Mouse (Mus musculus): Measurements from ENCODE around the gene Zfp341. TPM values are rescaled to one million over a fixed set of nuclear protein-coding genes. Genes with fewer than 3 reads are reported as not detected.

The Zfp341 gene
- polyA plus RNA-seq, 1 experiment, result 18.7 TPM

GRCm38 (mm10) chr2:154639115-154639514 lies 26.0 kb downstream of the Zfp341 start:
- TF ChIP-seq CTCF (IDR thresholded peaks at IDR 0.05; ENCODE audit: borderline replicate concordance, extremely low read depth, insufficient read depth, insufficient read length), result no peak
- no peak for TF ChIP-seq POLR2A (IDR thresholded peaks at IDR 0.05; ENCODE audit: borderline replicate concordance, extremely low read depth, insufficient read depth, insufficient read length, poor library complexity, severe bottlenecking)
- no peak for DNase-seq (ENCODE audit: low read depth)

GRCm38 (mm10) chr2:154641176-154641575 lies 28.1 kb downstream of the Zfp341 start:
- TF ChIP-seq POLR2A (IDR thresholded peaks at IDR 0.05; ENCODE audit: borderline replicate concordance, extremely low read depth, insufficient read depth, insufficient read length, poor library complexity, severe bottlenecking), result no peak
- no peak for TF ChIP-seq CTCF (IDR thresholded peaks at IDR 0.05; ENCODE audit: borderline replicate concordance, extremely low read depth, insufficient read depth, insufficient read length)
- DNase-seq (ENCODE audit: low read depth), result no peak

DNA sequence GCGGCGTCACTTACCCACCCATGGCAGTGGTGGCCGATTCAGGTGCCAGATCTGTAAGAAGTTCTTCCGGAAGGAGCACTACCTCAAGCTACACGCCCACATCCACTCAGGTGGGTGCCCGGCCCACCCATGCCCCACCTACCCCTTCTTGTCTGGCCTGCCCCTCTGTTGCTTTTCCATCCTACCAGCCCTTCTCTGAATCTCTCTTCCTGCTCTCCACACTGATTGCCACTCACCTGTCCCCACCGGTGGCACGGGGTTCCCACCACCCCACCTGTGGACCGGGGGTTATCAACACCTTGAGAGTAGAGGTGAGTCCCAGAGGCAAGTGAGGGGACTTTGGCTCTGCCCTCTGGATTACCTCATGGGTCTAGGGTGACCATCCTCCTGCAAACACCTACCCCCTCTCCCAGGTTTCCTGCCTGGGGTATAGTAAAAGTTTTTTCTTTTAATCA lies 28.9 kb downstream of the Zfp341 start:
- no peak for DNase-seq (ENCODE audit: low read depth)
- TF ChIP-seq CTCF (IDR thresholded peaks at IDR 0.05; ENCODE audit: borderline replicate concordance, extremely low read depth, insufficient read depth, insufficient read length) (no peak), POLR2A (IDR thresholded peaks at IDR 0.05; ENCODE audit: borderline replicate concordance, extremely low read depth, insufficient read depth, insufficient read length, poor library complexity, severe bottlenecking) (no peak)

DNA sequence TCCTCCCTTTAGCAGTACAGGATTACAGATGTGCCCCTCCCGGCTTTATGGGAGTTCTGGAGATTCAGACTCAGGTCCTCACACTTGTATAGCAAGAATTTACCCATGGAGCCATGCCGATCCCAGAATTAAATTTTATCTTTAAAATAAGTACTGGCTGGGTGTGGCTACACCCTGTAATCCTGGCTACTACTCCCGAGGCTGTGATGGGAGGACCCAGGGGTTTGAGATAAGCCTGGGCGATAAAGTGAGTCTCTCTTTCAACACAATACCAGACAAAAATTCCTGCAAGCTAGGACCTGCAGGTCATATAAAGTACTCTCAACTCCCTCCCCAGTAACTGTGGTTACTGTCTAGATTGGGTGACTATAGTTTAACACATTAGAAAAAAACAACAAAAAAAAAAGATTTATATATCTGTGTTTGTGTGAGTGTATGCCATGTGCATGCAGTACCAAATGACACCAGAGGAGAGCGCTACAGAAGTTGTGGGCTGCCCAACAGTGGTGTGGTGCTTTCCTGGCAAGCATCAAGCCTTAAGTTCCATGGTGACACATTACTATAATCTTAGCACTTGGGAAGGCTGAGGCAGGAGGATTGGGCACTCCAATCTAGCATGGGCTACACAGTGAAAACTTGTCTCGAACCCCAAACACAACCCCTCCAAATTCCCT lies 29.8 kb downstream of the Zfp341 start:
- TF ChIP-seq CTCF (IDR thresholded peaks at IDR 0.05; ENCODE audit: borderline replicate concordance, extremely low read depth, insufficient read depth, insufficient read length) (peak; percentile 18; the same call in 1 of the 2 replicates), POLR2A (IDR thresholded peaks at IDR 0.05; ENCODE audit: borderline replicate concordance, extremely low read depth, insufficient read depth, insufficient read length, poor library complexity, severe bottlenecking) (no peak)
- DNase-seq (ENCODE audit: low read depth), result no peak

- TF ChIP-seq POLR2A (IDR thresholded peaks at IDR 0.05; ENCODE audit: borderline replicate concordance, extremely low read depth, insufficient read depth, insufficient read length, poor library complexity, severe bottlenecking) (no peak), CTCF (IDR thresholded peaks at IDR 0.05; ENCODE audit: borderline replicate concordance, extremely low read depth, insufficient read depth, insufficient read length) (peak; percentile 33; the same call in 1 of the 2 replicates)
Measured at GRCm38 (mm10) chr2:154646634-154647033, 33.5 kb downstream of the Zfp341 start.

GRCm38 (mm10) chr2:154648086-154648485 lies 35.0 kb downstream of the Zfp341 start:
- DNase-seq (ENCODE audit: low read depth), result peak; percentile 62
- no peak for TF ChIP-seq POLR2A (IDR thresholded peaks at IDR 0.05; ENCODE audit: borderline replicate concordance, extremely low read depth, insufficient read depth, insufficient read length, poor library complexity, severe bottlenecking)
- peak; percentile 60; the same call in 1 of the 2 replicates for TF ChIP-seq CTCF (IDR thresholded peaks at IDR 0.05; ENCODE audit: borderline replicate concordance, extremely low read depth, insufficient read depth, insufficient read length)

More at GRCm38 (mm10) chr2:154646634-154647033, 33.5 kb downstream of the Zfp341 start:
- peak; percentile 26 for DNase-seq (ENCODE audit: low read depth)

- DNase-seq (ENCODE audit: low read depth), result no peak
- TF ChIP-seq POLR2A (IDR thresholded peaks at IDR 0.05; ENCODE audit: borderline replicate concordance, extremely low read depth, insufficient read depth, insufficient read length, poor library complexity, severe bottlenecking) (no peak), CTCF (IDR thresholded peaks at IDR 0.05; ENCODE audit: borderline replicate concordance, extremely low read depth, insufficient read depth, insufficient read length) (no peak)
Measured at GRCm38 (mm10) chr2:154650404-154650803, 37.3 kb downstream of the Zfp341 start.

GRCm38 (mm10) chr2:154651363-154651762 lies 38.3 kb downstream of the Zfp341 start, which contains the start of gene Chmp4b:
TSS of gene Chmp4b (plus strand) at chr2:154651705.
- TF ChIP-seq POLR2A (IDR thresholded peaks at IDR 0.05; ENCODE audit: borderline replicate concordance, extremely low read depth, insufficient read depth, insufficient read length, poor library complexity, severe bottlenecking) (no peak), CTCF (IDR thresholded peaks at IDR 0.05; ENCODE audit: borderline replicate concordance, extremely low read depth, insufficient read depth, insufficient read length) (no peak)
- DNase-seq (ENCODE audit: low read depth), result no peak

DNA sequence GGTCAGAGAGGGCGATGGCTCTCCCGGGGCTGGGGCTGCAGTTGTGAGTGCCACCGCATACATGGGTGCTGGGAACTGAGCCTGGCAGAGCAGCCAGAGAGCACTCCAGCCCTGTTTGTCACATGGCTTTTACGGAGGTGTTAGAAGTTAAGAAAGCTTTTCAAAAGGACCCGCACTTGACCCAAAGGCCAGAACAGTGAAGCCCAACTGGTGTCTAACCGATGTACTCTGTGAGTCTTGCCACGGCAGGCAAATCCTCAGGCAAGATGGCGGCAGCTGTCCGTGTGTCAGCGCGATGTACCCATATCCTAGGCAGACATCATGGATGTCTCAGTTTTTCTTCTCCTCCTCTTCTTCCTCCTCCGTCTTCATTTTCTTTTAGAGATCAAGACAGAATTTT lies 41.9 kb downstream of the Zfp341 start:
- TF ChIP-seq CTCF (IDR thresholded peaks at IDR 0.05; ENCODE audit: borderline replicate concordance, extremely low read depth, insufficient read depth, insufficient read length) (no peak), POLR2A (IDR thresholded peaks at IDR 0.05; ENCODE audit: borderline replicate concordance, extremely low read depth, insufficient read depth, insufficient read length, poor library complexity, severe bottlenecking) (no peak)
- DNase-seq (ENCODE audit: low read depth), result no peak

DNA sequence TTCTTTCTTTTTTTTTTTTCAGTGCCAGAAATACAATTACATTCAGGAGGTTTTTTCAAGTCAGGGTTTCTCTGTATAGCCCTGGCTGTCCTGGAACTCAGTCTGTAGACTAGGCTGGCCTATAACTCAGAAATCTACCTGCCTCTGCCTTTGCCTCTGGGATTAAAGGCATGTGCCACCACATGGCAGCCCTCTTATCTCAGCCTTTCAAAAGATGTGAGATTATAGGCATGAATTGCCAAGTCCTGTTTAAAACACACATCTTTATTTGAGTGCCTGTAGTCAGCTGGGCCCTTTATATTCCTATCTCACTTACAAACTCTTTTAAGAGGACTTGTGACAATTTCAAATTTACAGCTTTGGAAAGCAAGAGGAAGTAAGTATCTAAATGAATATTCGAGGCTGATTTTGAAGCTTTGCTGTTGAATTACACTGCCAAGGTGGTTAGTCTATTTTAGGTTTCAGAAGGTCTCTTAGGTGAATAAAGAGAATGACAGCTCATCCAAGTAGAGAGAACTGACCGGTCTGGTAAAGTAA lies 42.8 kb downstream of the Zfp341 start:
- TF ChIP-seq POLR2A (IDR thresholded peaks at IDR 0.05; ENCODE audit: borderline replicate concordance, extremely low read depth, insufficient read depth, insufficient read length, poor library complexity, severe bottlenecking) (no peak), CTCF (IDR thresholded peaks at IDR 0.05; ENCODE audit: borderline replicate concordance, extremely low read depth, insufficient read depth, insufficient read length) (no peak)
- no peak for DNase-seq (ENCODE audit: low read depth)

- DNase-seq (ENCODE audit: low read depth), result peak; percentile 99
- TF ChIP-seq CTCF (IDR thresholded peaks at IDR 0.05; ENCODE audit: borderline replicate concordance, extremely low read depth, insufficient read depth, insufficient read length) (no peak), POLR2A (IDR thresholded peaks at IDR 0.05; ENCODE audit: borderline replicate concordance, extremely low read depth, insufficient read depth, insufficient read length, poor library complexity, severe bottlenecking) (peak; percentile 85)
Measured at GRCm38 (mm10) chr2:154656710-154657485, 43.8 kb downstream of the Zfp341 start.

Measured in brain, embryonic 14.5 days (tissue).